Mouse (Mus musculus) brown adipose tissue, adult 24 weeks (tissue): ENCODE measurements around the gene Gatad2b. TPM values are rescaled to one million over a fixed set of nuclear protein-coding genes. Genes with fewer than 3 reads are reported as not detected.
"Not testable (repeated sequence)": the region's sequence is repeated elsewhere in the genome, so short reads cannot be mapped to it uniquely, and the experiment has no call there.

Source experiments
- H3K27ac ChIP-seq: fragments of 200-500 bp; replicated peaks from 2 replicates; pipeline ENCODE4 v1.5.1; 2012; ENCODE audit warnings: low read depth, mild to moderate bottlenecking, low read length
- H3K4me1 ChIP-seq: fragments of 200-500 bp; 2 replicates; pipeline ENCODE4 v1.6.1; 2012; ENCODE audit warnings: low read length, mixed read lengths; ENCODE audit not compliant: control insufficient read depth, insufficient read depth, insufficient read length
- H3K4me3 ChIP-seq: fragments of 200-500 bp; 2 replicates; pipeline ENCODE4 v1.5.1; 2012; ENCODE audit warnings: low read depth, mild to moderate bottlenecking, low read length, moderate library complexity; ENCODE audit not compliant: insufficient read depth
- polyA plus RNA-seq: library from polyadenylated mRNA; stranded (reverse); fragments of >200 nt; gene quantifications from 2 replicates; pipeline ENCODE4 v1.2.4, GENCODE M21; 2012; ENCODE audit not compliant: missing spikeins, insufficient read depth, insufficient read length

Gene Gatad2b
- polyA plus RNA-seq, 1 experiment, result 22.0 TPM

DNA sequence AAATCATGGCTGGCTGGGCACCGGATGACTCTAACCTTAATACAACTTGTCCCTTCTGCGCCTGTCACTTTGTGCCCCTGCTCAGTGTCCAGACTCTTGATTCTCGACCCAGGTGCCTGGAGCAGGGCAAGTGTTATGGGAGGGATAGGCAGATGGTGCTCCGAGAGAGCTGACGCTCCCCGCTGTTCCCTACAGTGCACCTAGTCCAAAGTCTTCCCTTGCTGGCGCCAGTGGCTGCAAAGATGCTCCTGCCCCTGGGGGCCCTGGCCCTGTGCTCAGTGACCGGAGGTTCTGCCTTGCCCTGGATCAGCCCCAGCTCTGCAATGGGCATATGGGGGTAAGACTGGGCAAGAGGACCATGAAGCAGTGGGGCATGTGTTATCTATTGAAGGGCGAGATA, 15.2 kb upstream of the Gatad2b start:
- Histone ChIP-seq H3K4me1 (no peaks in the 10 kb centered on the region), H3K27ac (no peak overlapping the region), H3K4me3 (no peak overlapping the region)

DNA sequence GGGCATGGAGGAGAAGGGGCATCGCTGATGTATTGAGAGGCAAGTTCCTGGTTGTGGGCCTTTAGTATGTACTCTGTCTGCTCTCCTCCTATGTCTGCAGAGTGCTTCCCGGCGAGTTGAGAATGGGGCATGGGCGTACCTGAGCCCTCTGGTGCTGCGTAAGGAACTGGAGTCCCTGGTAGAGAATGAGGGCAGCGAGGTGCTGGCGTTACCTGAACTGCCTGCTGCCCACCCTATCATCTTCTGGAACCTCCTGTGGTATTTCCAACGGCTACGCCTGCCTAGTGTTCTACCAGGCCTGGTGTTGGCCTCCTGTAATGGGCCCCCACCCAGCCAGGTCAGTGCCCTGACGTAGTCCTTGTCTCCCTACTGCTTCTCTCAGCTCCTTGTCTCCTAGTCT, 14.8 kb upstream of the Gatad2b start:
- Histone ChIP-seq H3K27ac (no peak overlapping the region), H3K4me3 (no peak overlapping the region), H3K4me1 (no peaks in the 10 kb centered on the region)

DNA sequence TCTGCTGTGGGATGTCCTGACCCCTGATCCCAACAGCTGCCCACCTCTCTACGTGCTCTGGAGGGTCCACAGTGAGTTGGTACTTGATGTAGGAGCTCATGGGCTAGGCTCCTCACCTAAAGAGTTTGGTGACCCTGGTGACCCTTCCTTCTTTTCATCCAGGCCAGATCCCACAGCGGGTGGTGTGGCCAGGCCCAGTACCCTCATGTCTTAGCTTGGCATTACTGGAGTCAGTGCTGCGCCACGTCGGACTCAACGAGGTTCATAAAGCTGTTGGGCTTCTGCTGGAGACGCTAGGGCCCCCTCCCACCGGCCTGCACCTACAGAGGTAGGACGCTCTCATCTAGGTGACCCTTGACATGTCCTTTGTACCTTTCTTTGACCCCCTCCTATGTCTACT, 13.8 kb upstream of the Gatad2b start:
- Histone ChIP-seq H3K27ac (no peak overlapping the region), H3K4me1 (no peaks in the 10 kb centered on the region), H3K4me3 (no peak overlapping the region)

DNA sequence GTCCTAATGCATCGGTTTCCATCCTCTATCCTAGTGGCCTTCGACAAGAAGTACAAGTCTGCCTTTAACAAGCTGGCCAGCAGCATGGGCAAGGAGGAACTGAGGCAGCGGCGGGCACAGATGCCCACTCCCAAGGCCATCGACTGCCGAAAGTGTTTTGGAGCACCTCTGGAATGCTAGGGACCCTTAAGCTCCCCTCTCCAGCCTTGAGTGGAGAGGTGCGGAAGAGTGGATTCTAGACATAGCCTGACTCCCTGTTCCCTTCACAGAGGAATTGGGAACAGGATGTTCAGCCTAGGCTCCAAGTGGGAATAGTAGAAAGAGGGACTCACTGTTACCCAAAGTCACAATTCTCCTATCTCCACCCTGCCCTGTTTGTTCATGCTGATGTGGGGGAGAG, 13.2 kb upstream of the Gatad2b start:
- Histone ChIP-seq H3K4me1 (no peaks in the 10 kb centered on the region), H3K4me3 (no peak overlapping the region), H3K27ac (no peak overlapping the region)

DNA sequence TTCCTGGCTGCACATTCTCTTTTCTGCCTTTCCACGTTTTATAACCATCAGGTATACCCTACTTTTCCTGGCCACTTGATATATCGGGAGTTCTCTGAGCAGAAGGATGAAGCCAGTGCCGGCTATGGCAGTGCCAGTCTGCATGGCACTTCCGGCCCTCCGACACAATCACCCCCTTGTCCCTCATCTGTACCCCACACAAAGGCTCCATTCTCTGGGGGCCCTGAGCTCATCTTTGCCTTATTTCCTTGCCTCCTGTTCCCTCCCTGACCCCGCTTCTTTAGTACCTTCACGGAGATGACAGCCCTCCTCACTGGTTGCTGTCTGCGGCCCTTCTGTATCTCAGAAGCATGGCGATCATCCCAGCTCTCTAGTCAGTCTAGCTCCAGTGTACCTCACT, 12.3 kb upstream of the Gatad2b start:
- H3K4me1 ChIP-seq, result no peaks in the 10 kb centered on the region
- H3K27ac ChIP-seq, result no peak overlapping the region

DNA sequence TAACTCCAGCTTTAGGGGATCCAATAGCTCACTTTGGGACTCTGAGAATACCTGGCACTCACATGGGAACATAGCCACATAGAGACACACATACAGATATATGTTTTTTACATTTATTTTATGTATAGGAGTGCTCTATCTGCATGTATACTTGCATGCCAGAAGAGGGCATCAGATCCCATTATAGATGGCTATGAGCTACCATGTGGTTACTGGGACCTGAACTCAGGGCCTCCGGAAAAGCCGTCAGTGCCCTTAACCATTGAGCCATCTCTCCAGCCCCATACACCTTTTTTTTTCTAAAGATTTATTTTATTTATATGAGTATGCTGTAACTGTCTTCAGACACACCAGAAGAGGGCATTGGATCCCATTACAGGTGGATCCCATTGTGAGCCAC, 8.8 kb upstream of the Gatad2b start:
- no peak overlapping the region for H3K27ac ChIP-seq

More for the DNA sequence above, 12.3 kb upstream of the Gatad2b start:
- H3K4me3 ChIP-seq, result no peak overlapping the region

DNA sequence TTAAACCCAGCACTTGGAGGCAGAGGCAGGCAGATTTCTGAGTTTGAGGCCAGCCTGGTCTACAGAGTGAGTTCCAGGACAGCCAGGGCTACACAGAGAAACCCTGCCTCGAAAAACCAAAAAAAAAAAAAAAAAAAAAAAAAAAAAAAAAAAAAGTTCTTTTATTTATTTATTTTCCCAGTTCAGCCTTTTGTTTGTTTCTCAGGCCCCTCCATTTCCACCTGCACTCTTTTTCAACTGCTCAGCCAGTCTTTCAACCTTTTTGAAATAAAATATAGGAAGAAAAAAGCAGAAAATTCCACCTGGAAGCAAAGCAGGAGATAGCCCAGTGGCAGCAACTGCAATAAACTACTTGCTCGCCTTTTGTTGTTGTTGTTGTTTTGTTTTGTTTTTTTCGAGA, 3.6 kb upstream of the Gatad2b start:
- not testable (repeated sequence) for H3K4me3 ChIP-seq, H3K27ac ChIP-seq, H3K4me1 ChIP-seq

More for the DNA sequence above, 8.8 kb upstream of the Gatad2b start:
- H3K4me3 ChIP-seq, result no peak overlapping the region
- H3K4me1 ChIP-seq, result no peaks in the 10 kb centered on the region

DNA sequence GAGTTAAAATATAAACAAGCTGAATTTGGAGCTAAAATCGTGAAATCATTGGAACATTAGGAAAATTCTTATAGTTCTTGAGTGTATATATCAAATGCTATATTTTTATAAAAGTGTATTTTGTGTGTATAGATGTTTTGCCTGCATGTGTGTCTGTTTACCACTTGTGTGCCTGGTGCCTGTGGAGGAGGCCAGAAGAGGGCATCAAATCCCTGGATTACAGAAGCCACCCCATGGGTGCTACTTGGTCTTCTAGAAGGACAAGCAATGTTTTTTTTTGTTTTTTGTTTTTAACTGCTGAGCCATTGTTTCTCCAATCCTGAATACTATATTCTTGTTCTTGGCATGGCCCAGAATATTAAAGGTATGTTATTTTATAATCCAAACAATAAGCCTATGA, 2.4 kb upstream of the Gatad2b start:
- Histone ChIP-seq H3K4me3 (no peak overlapping the region), H3K27ac (no peak overlapping the region), H3K4me1 (peaks cover 3% of the 10 kb centered on the region; the same call in 1 of the 2 replicates)

DNA sequence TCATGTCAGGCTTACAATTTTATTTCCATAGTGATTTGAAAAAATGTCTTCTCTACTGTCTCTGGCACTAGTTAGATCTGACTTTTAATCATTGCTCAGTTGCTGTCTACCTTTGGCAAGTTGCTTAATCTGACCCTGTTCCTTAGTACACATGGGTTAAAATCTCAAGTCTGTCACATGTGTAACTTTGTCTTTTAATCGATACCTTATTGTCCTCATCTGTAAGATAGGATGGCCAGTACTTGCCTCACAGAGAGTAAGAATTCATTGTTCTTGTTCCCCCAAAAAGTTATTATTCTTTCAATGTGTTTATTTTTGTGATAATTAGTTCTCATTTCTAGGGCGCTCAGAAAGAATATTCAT, 1.0 kb upstream of the Gatad2b start:
- H3K27ac ChIP-seq, result peak overlapping the region; percentile 92
- H3K4me1 ChIP-seq, result peaks cover 3% of the 10 kb centered on the region; the same call in 1 of the 2 replicates
- H3K4me3 ChIP-seq, result peak overlapping the region; percentile 83

DNA sequence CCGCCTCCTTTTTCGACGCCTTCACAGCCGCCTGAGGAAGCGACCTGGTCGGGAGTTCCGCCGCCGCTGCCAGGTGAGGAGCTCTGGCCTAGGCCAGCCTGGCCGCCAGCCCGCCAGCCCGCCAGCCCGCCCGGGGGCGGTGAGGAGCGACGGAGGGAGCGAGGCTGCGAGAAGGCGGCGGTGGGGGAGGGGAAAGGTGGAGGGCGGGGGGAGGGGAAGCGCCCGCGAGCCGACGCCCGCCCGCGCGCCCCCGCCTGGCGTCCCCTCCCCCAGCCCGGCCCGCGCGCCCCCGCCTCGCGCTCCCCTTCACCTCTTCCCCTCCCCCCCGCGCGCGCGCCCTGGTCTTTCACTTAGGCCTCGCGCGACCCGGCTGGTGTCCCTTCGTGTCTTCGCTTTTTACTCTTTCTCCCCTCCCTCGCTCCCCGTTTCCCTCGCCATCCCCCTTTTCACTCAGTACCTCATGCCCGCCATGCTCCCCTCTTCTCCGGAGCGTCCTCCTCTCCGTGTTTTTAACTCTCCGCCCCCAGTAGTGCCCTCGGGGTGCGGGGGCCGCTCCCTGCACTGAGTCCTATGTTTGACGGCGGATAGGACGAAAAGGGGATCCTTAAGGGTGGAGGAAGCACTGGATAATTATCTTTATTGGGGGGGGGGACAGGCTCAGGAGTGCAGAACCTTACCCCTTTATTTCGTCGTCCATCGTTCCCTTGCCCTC, 530 bp downstream of the Gatad2b start:
- Histone ChIP-seq H3K4me3 (peak overlapping the region; percentile 72), H3K4me1 (peaks cover 3% of the 10 kb centered on the region; the same call in 1 of the 2 replicates), H3K27ac (peak overlapping the region; percentile 40; the same call in 1 of the 2 replicates)

DNA sequence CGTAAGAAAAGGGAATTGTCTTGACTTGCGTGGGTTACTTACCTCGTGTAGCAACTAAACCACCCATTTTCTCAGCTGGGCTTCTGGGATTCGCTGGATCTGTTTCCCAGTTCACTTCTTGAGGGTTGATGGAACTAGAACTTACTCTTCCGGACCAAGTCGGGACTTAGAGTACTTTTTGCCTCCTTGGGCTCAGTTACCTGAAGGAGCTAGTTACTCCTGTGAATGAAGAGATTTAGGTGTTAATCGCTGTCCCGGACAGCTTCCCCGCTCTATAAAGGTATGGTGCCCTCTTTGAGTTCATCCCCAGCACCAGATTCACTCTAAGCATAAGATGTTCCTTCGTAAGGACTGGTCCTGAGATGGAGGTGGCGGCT, 1.1 kb downstream of the Gatad2b start:
- peak overlapping the region; percentile 40; the same call in 1 of the 2 replicates for H3K27ac ChIP-seq
- peak overlapping the region; percentile 72 for H3K4me3 ChIP-seq
- peaks cover 3% of the 10 kb centered on the region; the same call in 1 of the 2 replicates for H3K4me1 ChIP-seq

DNA sequence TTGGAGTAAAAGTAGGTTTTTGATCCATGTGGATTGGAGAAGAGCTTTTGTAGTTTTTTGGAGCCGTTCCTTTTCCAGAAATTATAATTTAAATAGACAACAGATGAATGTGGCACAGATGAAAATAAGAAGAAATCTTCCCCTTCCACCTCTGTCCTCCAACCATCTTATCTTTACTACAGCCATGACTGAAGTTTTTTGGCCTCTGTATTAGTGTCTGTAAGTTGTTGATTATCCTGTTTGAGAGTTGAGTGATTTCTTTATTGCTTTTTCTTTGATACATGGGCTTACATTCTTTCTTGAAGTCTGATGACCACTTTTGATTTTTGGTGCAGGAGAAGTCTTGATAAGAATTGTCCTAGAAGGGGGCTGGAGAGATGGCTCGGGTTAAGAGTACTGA, 1.7 kb downstream of the Gatad2b start:
- H3K27ac ChIP-seq, result no peak overlapping the region
- peaks cover 3% of the 10 kb centered on the region; the same call in 1 of the 2 replicates for H3K4me1 ChIP-seq
- H3K4me3 ChIP-seq, result peak overlapping the region; percentile 72; the same call in 1 of the 2 replicates

DNA sequence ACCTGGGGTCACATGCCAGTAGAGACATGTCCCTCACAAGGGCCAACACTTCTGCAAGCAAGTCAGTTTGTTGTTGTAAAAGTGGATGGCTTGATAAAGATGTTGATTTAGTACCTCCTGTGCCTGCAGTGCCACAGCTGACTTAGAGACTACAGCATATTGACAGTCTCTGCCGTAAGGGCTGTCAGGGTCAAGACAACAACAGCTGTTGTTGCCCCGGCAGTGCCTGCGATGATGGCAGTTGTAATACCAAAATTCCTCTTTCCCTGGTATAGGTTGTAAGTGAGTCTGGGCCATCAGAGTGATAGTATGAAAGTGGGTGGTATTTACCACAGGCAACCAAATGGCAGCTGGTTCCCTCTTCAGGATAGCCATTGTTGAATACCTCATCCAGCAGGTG, 12.8 kb downstream of the Gatad2b start:
- Histone ChIP-seq H3K4me3 (no peak overlapping the region), H3K27ac (no peak overlapping the region), H3K4me1 (peaks cover 2% of the 10 kb centered on the region; the same call in 1 of the 2 replicates)

DNA sequence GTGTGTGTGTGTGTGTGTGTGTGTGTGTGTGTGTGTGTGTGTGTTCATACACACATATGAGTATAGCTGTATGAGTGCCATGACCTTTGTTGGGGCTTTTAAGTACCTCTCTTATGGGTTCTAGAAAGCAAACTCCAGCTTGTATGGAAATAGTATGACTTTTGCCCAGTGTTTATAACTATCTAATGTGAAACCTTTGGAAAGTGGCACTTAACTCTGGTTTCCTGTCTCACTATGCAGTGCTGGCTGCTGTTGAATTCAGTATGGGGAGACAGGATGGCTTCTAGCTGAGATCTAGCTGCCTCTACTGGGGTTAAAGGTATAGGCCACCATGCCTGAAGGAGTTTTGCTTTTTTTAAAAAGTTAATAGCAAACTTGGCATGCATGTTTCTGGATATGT, 16.6 kb downstream of the Gatad2b start:
- Histone ChIP-seq H3K4me3 (no peak overlapping the region), H3K4me1 (peaks cover 2% of the 10 kb centered on the region; the same call in 1 of the 2 replicates), H3K27ac (no peak overlapping the region)

DNA sequence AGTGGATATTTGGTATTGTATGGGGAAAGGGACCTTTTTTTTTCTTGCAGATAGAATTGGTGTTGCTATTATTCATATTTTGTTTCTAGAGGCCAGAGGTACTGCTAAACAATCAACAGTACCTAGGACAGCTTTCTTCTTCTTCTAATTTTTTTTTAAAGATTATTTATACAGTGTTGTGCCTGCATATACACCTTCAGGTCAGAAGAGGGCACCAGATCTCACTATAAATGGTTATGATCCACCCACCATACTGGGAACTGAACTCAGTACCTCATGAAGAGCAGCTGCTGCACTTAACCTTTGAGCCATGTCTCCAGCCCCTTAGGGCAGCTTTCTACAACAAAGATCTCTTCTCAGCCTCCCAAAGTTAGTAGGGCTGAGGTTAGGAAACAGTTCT, 20.4 kb downstream of the Gatad2b start:
- no peak overlapping the region for H3K27ac ChIP-seq
- H3K4me3 ChIP-seq, result no peak overlapping the region
- H3K4me1 ChIP-seq, result peaks cover 2% of the 10 kb centered on the region; the same call in 1 of the 2 replicates

DNA sequence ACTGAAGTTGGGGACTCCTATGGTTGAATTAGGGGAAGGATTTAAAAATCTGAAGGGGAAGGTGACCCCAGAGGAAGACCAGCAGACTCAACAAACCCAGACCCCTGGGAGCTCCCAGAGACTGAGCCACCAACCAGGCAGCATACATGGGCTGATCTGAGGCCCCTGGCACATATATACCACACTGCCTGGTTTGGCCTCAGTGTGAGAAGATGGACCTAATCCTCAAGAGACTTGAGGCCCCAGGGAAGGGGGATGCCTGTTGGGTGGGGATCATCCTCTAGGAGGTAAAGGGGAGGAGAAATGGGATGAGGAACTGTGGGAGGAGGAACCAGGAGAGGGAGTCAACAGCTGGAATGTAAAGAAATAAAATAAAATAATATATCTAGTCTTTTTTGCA, 21.3 kb downstream of the Gatad2b start:
- H3K4me1 ChIP-seq, result peaks cover under 1% of the 10 kb centered on the region; the same call in 1 of the 2 replicates
- H3K4me3 ChIP-seq, result no peak overlapping the region
- no peak overlapping the region for H3K27ac ChIP-seq
